Mouse (Mus musculus): ENCODE measurements around the gene Osbpl6.

Gene Osbpl6

DNA sequence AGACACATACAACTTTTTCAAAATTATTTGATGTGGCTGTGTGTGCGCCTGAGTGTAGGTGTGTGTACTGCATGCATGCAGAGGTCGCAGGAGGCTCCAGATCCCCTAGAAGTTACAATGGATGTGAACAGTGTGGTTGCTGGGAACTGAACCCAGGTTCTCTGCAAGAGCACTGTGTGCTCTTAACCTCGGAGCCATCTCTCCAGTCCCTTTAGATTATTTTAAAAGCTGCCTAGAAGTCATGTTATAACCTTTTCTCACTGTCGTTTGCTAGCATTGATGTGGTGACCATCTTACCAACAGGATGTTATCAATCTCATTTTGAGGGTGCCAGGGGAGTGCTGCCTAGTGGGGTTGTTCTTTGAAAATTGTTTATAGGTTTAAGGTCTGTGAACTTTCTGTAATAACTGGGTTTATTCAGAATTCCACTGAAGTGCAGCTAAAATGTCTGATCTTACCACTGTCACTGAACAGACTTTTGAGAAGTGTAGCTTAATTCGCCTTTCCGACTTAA lies 15.2 kb downstream of the Osbpl6 start:
- no peak for DNase-seq (ENCODE audit: low spot score)

DNA sequence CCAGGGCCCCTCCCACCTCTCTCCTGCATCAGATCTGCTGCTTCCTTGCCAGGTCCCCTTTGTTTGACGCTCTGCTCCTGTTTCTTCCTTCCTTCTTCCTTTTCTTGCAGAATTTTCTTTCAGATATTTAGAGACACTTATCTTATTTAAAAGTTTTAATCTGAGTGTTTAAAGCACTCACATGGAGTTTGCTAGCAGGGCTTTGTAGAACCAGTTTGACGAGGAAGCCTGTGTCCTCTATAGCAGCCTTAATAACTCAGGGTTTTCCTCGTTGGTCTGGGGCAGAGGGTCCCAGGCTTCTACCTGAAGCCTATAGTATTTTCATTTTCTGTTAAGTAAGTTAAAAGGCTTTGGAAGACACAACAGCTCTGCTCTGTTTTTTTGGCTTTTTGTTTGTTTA lies 20.5 kb downstream of the Osbpl6 start:
- DNase-seq (ENCODE audit: low spot score), result no peak

DNA sequence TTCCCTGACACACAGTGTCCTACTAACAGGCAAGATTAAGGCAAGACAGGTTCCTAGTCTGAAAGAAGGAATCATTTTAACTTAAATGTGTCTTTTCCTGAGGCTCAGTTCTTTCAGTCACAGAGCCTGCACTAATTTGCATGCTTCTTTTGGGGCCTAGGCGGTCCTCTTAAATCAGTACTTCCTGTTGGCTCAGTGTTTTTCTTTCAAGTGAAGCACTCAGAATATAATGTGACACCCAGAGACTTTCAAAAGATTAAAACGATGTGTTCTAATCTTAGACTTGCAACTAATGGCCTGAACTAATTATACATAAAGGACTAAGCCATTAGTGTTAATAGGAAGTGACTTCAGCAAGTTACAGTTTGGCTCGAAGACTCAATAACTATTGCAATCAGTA lies 23.0 kb downstream of the Osbpl6 start:
- DNase-seq (ENCODE audit: low spot score), result no peak

DNA sequence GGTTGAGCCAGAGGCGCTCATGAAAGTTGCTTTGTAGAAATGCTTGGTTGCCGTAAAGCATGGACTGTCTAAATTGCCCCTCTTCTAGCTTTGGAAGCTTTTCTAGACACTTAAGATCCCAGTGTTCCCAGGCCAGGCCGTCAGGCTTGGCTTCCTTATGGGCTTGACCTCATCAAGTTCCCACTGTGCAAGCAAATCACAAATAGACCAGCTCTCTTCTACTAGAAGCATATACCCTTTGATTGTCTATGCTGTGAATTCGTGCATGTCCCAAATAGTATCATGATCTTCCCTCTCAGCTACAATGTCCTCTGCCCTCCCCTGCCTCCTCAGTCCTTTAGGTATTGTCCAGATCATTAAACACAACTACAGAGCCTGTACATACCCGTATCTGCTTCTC lies 23.5 kb downstream of the Osbpl6 start:
- no peak for DNase-seq (ENCODE audit: low spot score)

DNA sequence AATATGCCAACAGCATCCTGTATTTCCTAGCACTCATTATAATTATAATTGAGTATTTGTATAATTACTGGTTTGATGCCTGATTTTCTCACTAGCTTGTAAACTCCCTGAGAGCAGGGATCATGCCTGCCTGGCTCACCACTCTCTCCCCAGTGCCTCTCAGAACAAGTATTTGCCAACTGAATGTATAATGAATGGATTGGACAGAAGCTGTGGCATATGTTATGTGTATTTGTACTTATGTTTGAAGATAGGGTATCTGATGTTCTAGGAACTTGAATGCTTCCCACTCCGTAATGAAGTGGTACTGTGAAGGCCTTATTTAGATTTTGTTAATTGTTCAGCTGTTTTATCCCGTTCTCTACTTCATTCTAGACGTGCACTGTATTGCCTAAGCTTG lies 24.2 kb downstream of the Osbpl6 start:
- no peak for DNase-seq (ENCODE audit: low spot score)

DNA sequence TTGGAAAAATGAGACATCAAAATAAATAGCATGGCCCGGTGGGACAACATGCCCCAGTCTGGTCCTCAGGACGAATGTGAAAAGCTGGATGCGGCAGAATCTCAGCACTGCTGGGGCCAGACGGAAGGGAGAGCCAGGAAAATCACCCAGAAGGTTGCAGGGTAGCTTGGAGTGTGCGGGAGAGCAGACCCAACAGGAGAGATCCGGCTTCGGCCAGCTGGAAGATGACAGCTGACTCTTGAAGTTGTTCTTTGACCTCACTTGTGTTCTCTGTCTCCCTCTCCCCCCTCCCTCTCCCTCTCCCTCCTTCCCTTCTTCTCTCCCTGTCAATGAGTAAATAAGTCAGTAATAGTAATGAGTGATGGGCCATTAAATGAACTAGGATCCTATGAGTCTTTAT lies 27.9 kb downstream of the Osbpl6 start:
- no peak for DNase-seq (ENCODE audit: low spot score)

DNA sequence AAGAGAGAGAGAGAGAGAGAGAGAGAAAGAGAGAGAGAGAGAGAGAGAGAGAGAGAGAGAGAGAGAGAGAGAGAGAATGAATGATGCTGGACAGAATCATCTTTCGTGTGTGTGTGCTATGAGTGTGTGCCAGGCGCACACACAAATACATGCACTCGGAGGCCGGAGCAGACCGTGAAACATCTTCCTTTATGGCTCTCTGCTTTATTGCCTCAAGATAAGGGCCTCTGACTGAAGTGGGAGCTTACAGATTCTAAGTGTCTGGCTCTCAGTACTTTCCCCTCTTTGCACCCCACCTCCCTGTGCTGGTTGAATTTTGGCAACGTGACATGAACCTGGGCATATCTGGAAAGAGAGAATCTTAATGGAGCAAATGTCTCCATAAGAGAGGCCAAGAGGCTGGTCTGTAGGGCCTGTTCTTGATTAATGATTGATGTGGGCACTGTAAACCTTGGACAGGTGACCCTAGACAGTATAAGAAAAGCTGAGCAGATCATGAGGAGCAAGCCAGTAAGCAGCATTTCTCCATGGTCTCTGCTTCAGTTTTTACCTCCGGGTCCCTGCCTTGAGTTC lies 29.4 kb downstream of the Osbpl6 start:
- no peak for DNase-seq (ENCODE audit: low spot score)

DNA sequence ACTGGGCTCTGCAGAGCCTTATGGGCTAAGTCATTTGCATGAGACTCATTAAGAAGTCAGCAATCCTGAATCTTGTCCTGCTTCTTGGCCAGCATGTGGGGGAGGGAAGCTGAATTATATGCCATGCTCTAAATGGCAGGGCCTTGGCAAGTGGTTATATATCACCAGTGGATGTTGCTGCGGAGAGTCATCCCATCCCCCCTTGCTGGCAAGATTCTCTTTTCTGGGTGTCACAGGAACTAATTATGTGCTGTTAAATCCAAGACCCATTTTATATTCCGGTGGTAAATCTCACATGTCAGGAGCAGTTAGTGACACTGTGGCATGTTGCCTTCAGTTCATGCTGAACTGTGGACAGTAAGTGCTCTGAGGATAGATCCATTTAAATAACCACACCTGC lies 31.1 kb downstream of the Osbpl6 start:
- DNase-seq (ENCODE audit: low spot score), result no peak

DNA sequence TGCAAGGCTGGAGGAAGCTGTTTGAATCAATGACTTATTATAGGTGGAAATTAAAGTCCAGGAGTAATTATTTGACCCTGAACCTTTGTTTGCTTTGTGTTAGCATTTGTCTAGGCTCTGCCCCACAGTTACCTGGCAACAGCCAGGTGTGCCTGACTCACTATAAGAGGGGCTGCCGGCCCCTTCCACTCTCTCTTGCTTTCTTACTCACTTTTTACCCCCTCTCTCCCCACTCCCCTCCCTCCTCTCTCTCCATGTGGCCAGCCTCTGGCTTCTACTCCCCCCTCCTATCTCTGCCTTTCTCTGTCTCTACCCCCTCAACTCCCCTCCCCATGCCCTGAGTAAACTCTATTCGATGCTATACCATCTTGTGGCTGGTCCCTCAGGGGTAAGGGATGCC lies 33.2 kb downstream of the Osbpl6 start:
- DNase-seq (ENCODE audit: low spot score), result no peak

DNA sequence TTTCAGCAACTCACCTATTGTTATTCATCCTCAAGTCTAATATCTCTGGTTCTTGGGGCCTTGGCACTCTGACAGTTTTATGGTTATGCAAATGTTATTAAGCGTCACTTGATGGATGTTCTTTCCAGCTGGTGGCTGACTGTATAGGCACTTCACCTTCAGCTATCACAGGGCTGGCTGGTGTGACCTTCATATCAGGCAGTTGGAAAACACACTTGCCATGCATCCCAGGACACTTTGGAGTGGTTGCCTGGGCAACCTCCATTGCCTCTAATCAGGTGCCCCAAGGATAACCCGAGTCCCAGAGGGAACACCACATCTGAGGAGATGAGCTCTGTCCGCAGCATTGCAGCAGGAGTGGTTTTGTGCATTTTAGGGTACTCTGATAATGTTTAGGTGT lies 35.8 kb downstream of the Osbpl6 start:
- DNase-seq (ENCODE audit: low spot score), result peak; percentile 41

DNA sequence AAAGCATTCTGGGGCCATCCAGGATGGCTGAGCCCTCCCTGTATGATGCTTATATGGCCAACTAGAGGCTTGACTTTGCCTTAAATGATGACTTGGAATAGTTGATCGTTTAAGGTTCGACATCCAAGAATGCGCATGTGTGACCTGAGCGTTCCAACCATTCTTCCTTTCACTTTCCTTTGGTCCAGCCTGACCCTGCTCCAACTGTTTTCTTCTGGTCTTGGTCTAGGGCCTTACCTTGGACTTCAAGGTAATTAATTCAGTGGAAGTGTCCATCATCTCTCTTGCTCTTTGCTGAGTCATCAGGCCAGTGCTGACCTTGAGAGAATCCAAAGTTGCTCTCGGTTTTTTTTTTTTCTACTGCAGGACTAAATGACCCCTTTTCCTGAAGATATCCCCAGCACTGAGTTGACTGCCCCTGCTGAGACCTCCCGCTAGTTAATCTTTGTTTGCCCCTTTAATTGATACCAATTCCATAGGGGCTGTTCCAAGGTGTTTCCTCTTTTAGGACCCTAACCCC lies 43.6 kb downstream of the Osbpl6 start:
- no peak for DNase-seq (ENCODE audit: low spot score)

DNA sequence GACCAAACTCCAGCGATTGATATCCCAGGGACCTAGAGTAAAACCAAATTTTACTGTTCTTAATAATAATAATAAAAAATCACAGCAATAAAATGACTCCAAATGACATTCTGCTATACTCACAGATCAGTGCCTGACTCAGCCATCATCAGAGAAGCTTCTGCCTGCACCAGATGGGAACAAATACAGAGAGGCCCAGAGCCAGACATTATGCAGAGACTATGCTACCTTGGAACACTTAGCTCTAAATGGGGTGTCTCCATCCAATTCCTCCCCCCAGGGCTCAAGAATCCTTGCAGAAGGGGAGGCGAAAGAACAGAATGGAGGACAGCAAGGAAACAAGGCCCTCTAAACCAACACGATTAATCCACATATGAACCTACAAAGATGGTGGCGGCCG lies 60.4 kb downstream of the Osbpl6 start:
- no peak for DNase-seq (ENCODE audit: low spot score)

DNA sequence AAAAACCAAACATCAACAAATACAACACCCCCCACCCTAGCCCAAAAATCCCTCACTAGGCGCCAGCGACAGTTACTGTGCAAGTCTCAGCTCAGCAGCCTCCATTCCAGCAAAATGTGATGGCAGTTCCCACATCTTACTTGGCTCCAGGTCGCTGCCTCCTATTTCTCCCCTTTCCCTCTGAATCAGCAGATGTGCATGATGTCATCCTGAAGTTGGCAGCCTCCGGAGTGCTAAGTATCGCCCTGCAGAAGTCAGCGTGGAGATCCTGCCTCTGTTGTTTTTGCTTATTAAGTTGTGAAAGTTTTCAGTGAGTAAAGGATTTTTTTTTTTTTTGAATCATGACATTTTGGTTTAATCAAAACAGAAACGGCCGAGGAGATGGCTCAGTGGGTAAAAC lies 61.9 kb downstream of the Osbpl6 start:
- no peak for DNase-seq (ENCODE audit: low spot score)

DNA sequence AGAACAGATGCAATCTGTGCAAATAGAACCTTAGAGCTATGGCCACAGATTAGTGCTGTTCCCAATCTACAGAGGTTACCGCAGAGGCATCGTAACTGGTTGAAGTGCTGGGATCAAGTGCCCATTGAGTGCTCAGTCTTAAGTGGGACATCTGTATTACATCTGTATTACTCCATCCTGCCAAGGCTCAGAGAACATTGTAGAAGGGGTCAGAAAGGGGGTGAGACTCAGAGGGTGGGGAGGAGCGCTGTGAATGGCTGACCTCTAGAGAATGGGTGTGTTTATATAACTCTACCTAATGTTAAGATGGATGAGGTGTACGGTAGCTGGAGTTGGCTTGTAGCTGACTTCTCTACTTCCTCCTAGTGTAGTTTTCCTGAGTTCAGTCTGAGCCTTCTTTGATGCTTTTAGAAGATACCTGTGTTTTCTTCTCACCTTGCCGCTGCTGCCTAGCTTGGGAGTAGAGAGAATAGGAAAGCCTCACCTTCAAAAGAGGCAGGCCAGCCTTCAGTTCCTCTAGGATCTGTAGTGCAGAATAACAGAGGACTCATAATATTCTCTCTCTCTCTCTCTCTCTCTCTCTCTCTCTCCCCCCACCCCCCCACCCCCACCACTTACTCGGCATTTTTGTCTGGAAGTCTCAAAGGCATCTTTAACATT lies 62.9 kb downstream of the Osbpl6 start:
- no peak for DNase-seq (ENCODE audit: low spot score)

DNA sequence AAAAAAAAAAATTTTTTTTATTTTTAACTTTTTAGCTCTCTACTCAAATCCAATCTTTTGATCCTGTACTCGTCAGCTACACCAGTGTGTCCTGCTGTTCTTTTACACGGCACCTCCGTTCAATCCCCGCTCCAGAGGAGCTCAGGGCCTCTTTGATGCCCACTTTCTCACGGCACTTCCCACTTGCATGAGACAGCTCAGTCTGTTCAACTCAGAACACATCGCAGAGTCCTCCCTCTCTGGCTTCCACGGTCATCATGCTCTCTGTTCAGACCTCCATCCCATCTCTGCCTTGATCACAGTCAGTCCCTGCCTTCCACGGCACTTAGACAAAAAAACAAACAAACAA lies 63.4 kb downstream of the Osbpl6 start:
- no peak for DNase-seq (ENCODE audit: low spot score)

DNA sequence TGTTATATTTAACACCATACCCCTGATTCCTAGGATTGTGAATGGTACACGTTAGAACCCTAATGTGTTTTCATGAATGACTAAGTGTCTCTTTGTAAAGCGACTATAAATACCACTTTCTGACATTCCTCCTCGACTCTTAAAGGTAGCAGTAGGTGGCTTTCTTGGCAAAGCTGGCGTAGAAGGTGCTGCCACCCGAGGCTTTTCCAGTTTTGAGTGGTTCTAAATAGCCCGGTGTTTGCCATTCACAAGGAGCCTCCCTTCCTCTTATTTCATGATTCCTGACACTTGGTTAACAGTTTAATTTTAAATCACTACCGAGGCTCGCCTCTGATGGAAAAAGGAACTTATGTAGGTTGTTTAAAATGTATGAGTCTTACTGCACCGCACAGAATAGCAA lies 64.1 kb downstream of the Osbpl6 start:
- DNase-seq (ENCODE audit: low spot score), result no peak

DNA sequence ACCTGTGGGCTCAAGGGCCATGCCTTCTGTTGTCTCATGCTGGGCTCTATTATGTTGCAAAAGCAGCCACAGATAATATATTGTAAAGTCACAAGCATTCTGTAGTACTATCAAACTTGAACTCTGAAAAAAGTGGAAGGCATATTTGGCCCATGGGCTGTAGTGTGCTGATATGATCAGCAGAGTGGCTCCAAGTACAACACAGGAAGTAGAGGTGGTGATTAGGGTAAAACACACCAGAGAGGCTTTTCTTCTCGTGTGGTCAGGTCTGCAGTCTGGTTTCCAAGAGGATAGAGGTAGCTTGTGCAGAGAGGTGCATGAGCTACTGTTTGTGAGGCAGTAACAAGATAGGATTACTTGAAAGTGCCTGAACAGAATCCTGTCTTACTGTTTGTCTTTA lies 69.5 kb downstream of the Osbpl6 start:
- no peak for DNase-seq (ENCODE audit: low spot score)

DNA sequence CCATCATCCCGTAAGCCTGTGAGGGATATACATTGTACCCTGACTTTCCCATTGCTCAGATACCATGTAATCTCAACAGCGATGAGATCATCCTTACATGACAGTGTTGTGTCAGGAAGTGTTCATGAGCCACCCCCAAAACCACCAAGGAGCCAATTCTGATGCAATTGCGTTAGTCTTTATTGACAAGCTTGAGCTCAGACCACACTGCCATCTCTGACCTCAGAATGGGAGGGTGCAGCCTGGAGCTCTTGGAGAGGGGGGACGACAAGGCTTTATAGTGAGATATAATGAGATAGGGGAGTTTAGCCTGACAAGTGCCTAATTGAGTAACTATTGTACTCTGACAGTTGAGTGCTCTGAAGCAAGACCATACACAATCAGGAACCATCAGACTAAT lies 82.5 kb downstream of the Osbpl6 start:
- DNase-seq (ENCODE audit: low spot score), result no peak

DNA sequence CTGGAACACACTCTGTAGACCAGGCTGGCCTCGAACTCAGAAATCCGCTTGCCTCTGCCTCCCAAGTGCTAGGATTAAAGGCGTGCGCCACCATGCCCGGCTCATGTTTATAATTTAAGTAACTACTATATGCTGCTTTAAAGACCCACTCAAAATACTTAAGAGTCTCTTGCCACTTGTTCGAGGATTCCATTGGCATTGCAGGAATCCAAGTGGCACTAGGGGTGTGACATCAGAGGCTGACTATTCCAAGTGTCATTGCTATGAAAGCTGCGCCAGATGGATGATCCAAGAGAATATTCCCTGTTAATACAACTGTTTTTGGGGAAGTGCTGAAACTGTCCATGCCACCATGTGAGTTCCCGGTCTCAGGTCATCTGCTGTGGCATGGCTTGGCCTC lies 83.9 kb downstream of the Osbpl6 start:
- DNase-seq (ENCODE audit: low spot score), result no peak

DNA sequence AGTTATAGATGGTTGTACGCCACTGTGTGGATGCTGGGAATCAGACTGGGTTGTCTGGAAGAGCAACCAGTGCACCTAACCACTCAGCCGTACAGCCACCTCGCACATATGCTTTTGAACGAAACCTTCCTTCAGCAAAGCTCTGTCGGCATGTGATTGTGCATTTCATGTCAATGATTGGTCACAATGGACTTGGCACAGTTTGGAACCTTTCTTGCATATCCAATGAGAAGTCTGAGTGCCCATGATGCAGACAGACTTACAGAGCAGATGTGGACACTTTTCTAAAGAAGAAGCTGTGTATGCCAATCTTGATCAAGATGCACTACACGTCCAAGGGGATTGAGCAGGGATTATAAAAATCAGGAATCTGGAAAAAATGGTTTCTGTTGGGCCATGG lies 85.1 kb downstream of the Osbpl6 start:
- DNase-seq (ENCODE audit: low spot score), result no peak

DNA sequence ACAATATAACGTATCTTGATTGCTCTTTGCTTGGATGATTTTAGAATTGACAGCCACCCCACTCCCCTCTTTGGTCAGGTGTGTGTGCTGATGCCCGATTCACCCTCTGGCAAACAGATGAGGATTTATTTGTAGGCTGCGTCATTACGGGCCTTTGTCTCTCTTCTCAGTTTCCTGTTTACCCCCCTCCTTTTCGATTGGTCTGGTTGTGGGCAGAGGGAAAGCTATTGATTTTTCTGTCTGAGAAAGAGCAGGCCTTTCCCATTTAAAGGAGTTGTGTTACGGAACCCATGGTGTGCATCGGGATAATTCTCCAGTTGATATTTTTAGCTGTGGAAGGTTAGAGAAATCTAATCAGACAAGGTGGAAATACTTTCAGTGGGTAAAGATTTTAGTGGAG lies 85.9 kb downstream of the Osbpl6 start:
- no peak for DNase-seq (ENCODE audit: low spot score)

DNA sequence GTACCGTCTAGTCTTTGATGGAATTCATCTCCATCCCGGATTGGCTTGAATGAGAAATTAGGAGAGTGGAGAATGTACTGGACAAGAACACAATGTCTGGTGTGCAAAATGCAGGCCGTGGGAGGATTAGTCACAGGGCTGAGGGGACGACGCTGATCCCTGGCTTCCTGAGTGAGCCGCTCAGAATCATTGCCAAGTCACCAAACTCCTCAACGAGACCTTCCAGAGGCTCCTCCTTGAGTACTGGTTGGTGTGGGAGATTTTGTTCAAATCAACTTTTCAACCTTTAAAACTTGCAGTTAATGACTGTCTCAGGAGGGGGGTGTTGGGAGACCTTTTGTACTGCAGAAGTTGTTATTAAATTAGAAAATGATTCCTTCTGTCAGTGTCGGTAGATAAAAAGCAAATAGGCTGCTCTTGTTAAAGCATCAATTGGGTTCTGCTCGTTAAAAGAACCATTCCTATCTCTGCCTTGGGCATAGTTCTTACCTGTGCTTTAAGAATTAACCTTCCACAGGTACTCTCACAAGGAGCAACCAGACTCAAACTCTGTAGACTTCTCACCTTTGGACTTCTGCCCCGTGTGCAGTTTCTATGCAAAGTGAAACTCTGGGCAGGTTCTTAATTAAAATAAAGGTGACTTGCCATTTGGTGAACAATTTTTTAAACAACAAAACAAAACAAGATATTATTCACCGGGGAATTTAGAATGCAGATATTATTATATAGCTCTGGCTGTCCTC lies 89.9 kb downstream of the Osbpl6 start:
- no peak for DNase-seq (ENCODE audit: low spot score)

DNA sequence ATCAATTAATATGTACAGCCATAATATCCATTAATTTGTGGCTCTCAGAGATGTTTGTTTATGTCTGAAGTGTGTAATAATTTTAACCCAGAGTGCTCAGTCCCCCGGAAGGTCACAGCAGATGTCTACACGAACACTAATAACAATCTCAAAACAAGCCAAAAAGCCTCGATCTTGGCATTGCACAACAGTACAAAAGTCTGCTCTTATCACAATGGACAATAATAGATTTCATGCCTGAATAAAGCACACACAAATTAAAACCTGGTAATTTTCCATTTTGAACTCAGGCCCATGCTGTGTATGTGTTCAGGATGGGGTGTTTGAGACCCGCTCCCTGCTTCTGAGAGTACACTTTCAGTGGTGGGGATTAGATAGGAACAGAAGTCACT lies 90.4 kb downstream of the Osbpl6 start:
- no peak for DNase-seq (ENCODE audit: low spot score)
